Mouse (Mus musculus) CH12.LX (cell line): Measurements from ENCODE around the gene Gm128. TPM values are rescaled to one million over a fixed set of nuclear protein-coding genes. Genes with fewer than 3 reads are reported as not detected.

Experiments used
- DNase-seq: peaks from one replicate; pipeline ENCODE4 v3.0.0-alpha.2; 2013; ENCODE audit errors: extremely low read depth
- H3K27ac ChIP-seq: 2 replicates; pipeline ENCODE4 v1.5.1; 2012; ENCODE audit warnings: low read depth, mild to moderate bottlenecking, control low read depth, moderate library complexity; ENCODE audit not compliant: insufficient read depth
- H3K27me3 ChIP-seq: replicated peaks from 2 replicates; pipeline ENCODE3; 2012; ENCODE audit warnings: inconsistent platforms
- H3K36me3 ChIP-seq, 2 experiments: replicated peaks in 1 of 2; 2 replicates each; pipeline versions ENCODE3 to v1.6.1; 2012; ENCODE audit warnings: inconsistent platforms in 1 of 2, low read length in 1 of 2, mild to moderate bottlenecking in 1 of 2, mixed read lengths in 1 of 2, moderate library complexity in 1 of 2; ENCODE audit not compliant: control insufficient read depth in 1 of 2, insufficient read depth in 1 of 2
- H3K4me1 ChIP-seq, 2 experiments: 2 replicates each; pipeline ENCODE4 v1.6.1; 2012; ENCODE audit warnings: inconsistent platforms in 1 of 2, moderate library complexity in 1 of 2; ENCODE audit not compliant: insufficient read depth in 2 of 2, control insufficient read depth in 1 of 2
- H3K4me2 ChIP-seq: 2 replicates; pipeline ENCODE4 v1.6.1; 2012; ENCODE audit warnings: low read depth, mild to moderate bottlenecking, control low read depth; ENCODE audit not compliant: poor library complexity, insufficient read depth, severe bottlenecking
- H3K4me3 ChIP-seq, 3 experiments: fragments of 150-350 bp in 1 of 3; sonication (generic) in 1 of 3; replicated peaks in 1 of 3; 2 replicates each; pipeline versions ENCODE3 to v1.5.1; 2011 to 2012; ENCODE audit warnings: low read depth in 2 of 3, low read length in 2 of 3, mild to moderate bottlenecking in 2 of 3, moderate library complexity in 2 of 3, control low read depth in 1 of 3, improper control_type of control experiment in 1 of 3, inconsistent platforms in 1 of 3, mixed read lengths in 1 of 3; ENCODE audit not compliant: poor library complexity in 1 of 3
- H3K79me2 ChIP-seq: replicated peaks from 2 replicates; pipeline ENCODE4 v1.6.1; 2012; ENCODE audit warnings: mild to moderate bottlenecking, moderate library complexity; ENCODE audit not compliant: control insufficient read depth, poor library complexity, insufficient read depth, severe bottlenecking; ENCODE audit errors: extremely low read depth
- H3K9ac ChIP-seq: 2 replicates; pipeline ENCODE4 v1.6.1; 2012; ENCODE audit warnings: low read depth, mild to moderate bottlenecking, control low read depth, moderate library complexity; ENCODE audit not compliant: insufficient read depth
- H3K9me3 ChIP-seq: replicated peaks from 2 replicates; pipeline ENCODE3; 2012; ENCODE audit warnings: low read length, inconsistent platforms, mixed read lengths
- BHLHE40 ChIP-seq: IDR thresholded peaks from 2 replicates; pipeline ENCODE4 v1.6.1; 2011; ENCODE audit warnings: mild to moderate bottlenecking, low read depth, low read length, improper control_type of control experiment
- CHD1 ChIP-seq: IDR thresholded peaks from 2 replicates; pipeline ENCODE4 v1.6.1; 2012; ENCODE audit warnings: low read depth, low read length, improper control_type of control experiment, inconsistent platforms
- CTCF ChIP-seq, 2 experiments: IDR thresholded peaks in 1 of 2; conservative IDR thresholded peaks in 1 of 2; 2 replicates each; pipeline ENCODE4 v1.5.1; 2011 to 2012; ENCODE audit warnings: low read depth in 2 of 2, low read length in 2 of 2, improper control_type of control experiment in 1 of 2, inconsistent platforms in 1 of 2, mild to moderate bottlenecking in 1 of 2, moderate library complexity in 1 of 2
- E2F4 ChIP-seq: IDR thresholded peaks from 2 replicates; pipeline ENCODE4 v1.6.1; 2011; ENCODE audit warnings: low read depth, low read length, improper control_type of control experiment; ENCODE audit not compliant: insufficient replicate concordance
- HCFC1 ChIP-seq: IDR thresholded peaks from 2 replicates; pipeline ENCODE4 v1.6.1; 2012; ENCODE audit warnings: low read depth, mild to moderate bottlenecking, inconsistent platforms, low read length, improper control_type of control experiment
- IRF4 ChIP-seq: IDR thresholded peaks from 2 replicates; pipeline ENCODE4 v1.6.1; 2014; ENCODE audit warnings: low read depth, mild to moderate bottlenecking, inconsistent platforms, low read length, improper control_type of control experiment
- JUND ChIP-seq: conservative IDR thresholded peaks from 2 replicates; pipeline ENCODE4 v1.6.1; 2011; ENCODE audit warnings: low read depth, low read length, improper control_type of control experiment
- MAFK ChIP-seq: IDR thresholded peaks from 2 replicates; pipeline ENCODE4 v1.6.1; 2011; ENCODE audit warnings: low read length, improper control_type of control experiment; ENCODE audit not compliant: insufficient replicate concordance
- MAX ChIP-seq: IDR thresholded peaks from 2 replicates; pipeline ENCODE4 v1.6.1; 2011; ENCODE audit warnings: low read length, improper control_type of control experiment
- MAZ ChIP-seq: IDR thresholded peaks from 2 replicates; pipeline ENCODE4 v1.6.1; 2012; ENCODE audit warnings: low read depth, mild to moderate bottlenecking, inconsistent platforms, low read length, improper control_type of control experiment, moderate library complexity
- NELFE ChIP-seq: IDR thresholded peaks from 2 replicates; pipeline ENCODE4 v1.6.1; 2011; ENCODE audit warnings: low read depth, low read length, improper control_type of control experiment
- PAX5 ChIP-seq: IDR thresholded peaks from 2 replicates; pipeline ENCODE4 v1.6.1; 2012; ENCODE audit warnings: low read length, inconsistent platforms, mixed read lengths
- POLR2AphosphoS2 ChIP-seq: IDR thresholded peaks from 2 replicates; pipeline ENCODE4 v1.6.1; 2011; ENCODE audit warnings: low read depth, low read length, improper control_type of control experiment
- RAD21 ChIP-seq: IDR thresholded peaks from 2 replicates; pipeline ENCODE4 v1.6.1; 2011; ENCODE audit warnings: low read depth, mild to moderate bottlenecking, low read length, improper control_type of control experiment, moderate library complexity
- RCOR1 ChIP-seq: conservative IDR thresholded peaks from 2 replicates; pipeline ENCODE4 v1.6.1; 2012; ENCODE audit warnings: low read depth, mild to moderate bottlenecking, inconsistent platforms, low read length, improper control_type of control experiment
- SIN3A ChIP-seq: IDR thresholded peaks from 2 replicates; pipeline ENCODE4 v1.6.1; 2012; ENCODE audit warnings: low read length, improper control_type of control experiment, inconsistent platforms
- SMC3 ChIP-seq: IDR thresholded peaks from 2 replicates; pipeline ENCODE4 v1.6.1; 2011; ENCODE audit warnings: low read depth, low read length, improper control_type of control experiment
- TBP ChIP-seq: conservative IDR thresholded peaks from 2 replicates; pipeline ENCODE4 v1.6.1; 2011; ENCODE audit warnings: low read depth, low read length, improper control_type of control experiment
- USF1 ChIP-seq: IDR thresholded peaks from 2 replicates; pipeline ENCODE4 v1.6.1; 2014; ENCODE audit warnings: low read depth, mild to moderate bottlenecking, inconsistent platforms, low read length, improper control_type of control experiment
- USF2 ChIP-seq: conservative IDR thresholded peaks from 2 replicates; pipeline ENCODE4 v1.6.1; 2011; ENCODE audit warnings: low read depth, low read length, improper control_type of control experiment
- ZC3H11A ChIP-seq: IDR thresholded peaks from 2 replicates; pipeline ENCODE4 v1.6.1; 2012; ENCODE audit warnings: low read depth, mild to moderate bottlenecking, inconsistent platforms, low read length, improper control_type of control experiment
- ZKSCAN1 ChIP-seq: IDR thresholded peaks from 2 replicates; pipeline ENCODE4 v1.6.1; 2012; ENCODE audit warnings: low read depth, inconsistent platforms, low read length, improper control_type of control experiment, borderline replicate concordance
- ZMIZ1 ChIP-seq: IDR thresholded peaks from 2 replicates; pipeline ENCODE4 v1.6.1; 2012; ENCODE audit warnings: low read depth, mild to moderate bottlenecking, inconsistent platforms, low read length, improper control_type of control experiment
- ZNF384 ChIP-seq: IDR thresholded peaks from 2 replicates; pipeline ENCODE4 v1.6.1; 2012; ENCODE audit warnings: low read depth, low read length, improper control_type of control experiment, inconsistent platforms
- dilution Hi-C: fragments of 300-500 bp; cut with MboI; formaldehyde crosslinking; loops from 2 replicates; pipeline ENCODE4 v1.14.3; 2020; ENCODE audit warnings: low sequenced_read_pairs; ENCODE audit not compliant: extremely low pct_unique_long_range_greater_than_20kb, extremely low pct_ligation_motif_present
- in situ Hi-C: fragments of 300-500 bp; cut with MboI; formaldehyde crosslinking; loops from 3 replicates; pipeline ENCODE4 v1.14.3; 2019; ENCODE audit warnings: low sequenced_read_pairs, low pct_ligation_motif_present, low pct_unique_long_range_greater_than_20kb, mixed read lengths
- polyA plus RNA-seq: library from polyadenylated mRNA; unstranded; fragments of >175 nt; gene quantifications from 2 replicates; pipeline ENCODE4 v1.2.1, GENCODE M21; 2012; ENCODE audit warnings: low read depth; ENCODE audit not compliant: insufficient read length
- total RNA-seq, 2 experiments: library from RNA; depleted of rRNA; stranded (reverse); fragments of 300-350 nt in 1 of 2; fragments of >200 nt in 1 of 2; gene quantifications; 2 replicates each; pipeline ENCODE4 v1.2.3; 2012 to 2014

Gene Gm128
- total and polyA plus RNA-seq, 3 experiments, result not detected

DNA sequence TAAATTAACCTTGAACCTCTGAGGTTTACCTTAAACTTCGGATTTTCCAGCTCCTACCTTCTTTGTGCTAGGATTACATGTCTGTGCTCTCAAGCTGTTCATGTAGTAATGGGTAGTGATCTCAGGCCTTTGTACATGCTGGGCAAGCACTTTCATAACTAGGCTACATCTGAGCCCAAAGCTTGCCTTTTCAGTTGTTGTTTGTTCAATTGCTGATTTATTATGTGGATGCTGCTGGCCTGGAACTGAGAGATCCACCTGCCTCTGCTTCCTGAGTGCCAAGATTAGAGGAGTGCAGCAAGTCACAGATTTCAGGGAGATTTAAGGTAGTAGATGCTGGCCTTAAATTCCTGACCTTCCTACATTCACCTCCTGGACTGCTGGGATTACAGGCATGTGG, 42.3 kb downstream of the Gm128 start:
- no peak overlapping the region for H3K9ac ChIP-seq
- no peak overlapping the region for H3K4me3 ChIP-seq
- DNase-seq, result no peak
- no peaks in the 10 kb centered on the region for H3K4me1 ChIP-seq
- H3K27me3 ChIP-seq, result no peaks in the 10 kb centered on the region
- H3K36me3 ChIP-seq, result peaks cover 60 to 94% of the 10 kb centered on the region in 2 experiments
- in situ Hi-C loops (no loop called here), dilution Hi-C loops (no loop called here)
- H3K9me3 ChIP-seq, result no peaks in the 10 kb centered on the region
- no peak overlapping the region for H3K27ac ChIP-seq
- H3K79me2 ChIP-seq, result no peaks in the 10 kb centered on the region
- no peak overlapping the region for H3K4me2 ChIP-seq
- no peak for TF ChIP-seq PAX5
- no peak for TF ChIP-seq USF1
- no peak for TF ChIP-seq USF2
- TF ChIP-seq CHD1, result no peak
- TF ChIP-seq, all 38 proteins: peak for 0

DNA sequence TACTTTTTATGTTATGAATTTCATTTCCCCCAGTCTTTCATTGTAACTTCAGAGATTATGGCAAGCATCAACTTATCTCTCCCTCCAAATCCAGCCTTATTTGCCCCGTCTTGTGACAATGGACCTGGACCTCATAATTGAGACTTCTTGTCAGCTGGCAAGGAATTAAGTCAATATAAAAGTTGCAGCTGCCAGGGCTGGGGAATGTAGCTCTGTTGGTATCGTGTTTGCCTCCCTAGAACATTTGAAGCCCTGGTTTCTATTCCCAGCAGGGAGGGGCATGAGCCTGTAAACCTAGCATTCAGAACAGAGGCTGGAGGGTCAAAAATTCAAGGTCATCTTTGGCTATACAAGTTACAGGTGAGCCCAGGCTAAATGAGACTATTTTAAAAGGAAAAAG, 45.6 kb downstream of the Gm128 start:
- Histone ChIP-seq H3K27ac (no peak overlapping the region), H3K9me3 (no peaks in the 10 kb centered on the region), H3K79me2 (no peaks in the 10 kb centered on the region), H3K4me2 (no peak overlapping the region), H3K4me3 (no peak overlapping the region), H3K9ac (no peak overlapping the region), H3K4me1 (no peaks in the 10 kb centered on the region), H3K27me3 (no peaks in the 10 kb centered on the region), H3K36me3 (peaks cover 47 to 88% of the 10 kb centered on the region in 2 experiments)
- TF ChIP-seq ZC3H11A (no peak), ZMIZ1 (no peak), RAD21 (no peak), E2F4 (no peak), ZKSCAN1 (no peak), NELFE (no peak)
- no peak for DNase-seq
- dilution Hi-C loops (no loop called here), in situ Hi-C loops (no loop called here)

DNA sequence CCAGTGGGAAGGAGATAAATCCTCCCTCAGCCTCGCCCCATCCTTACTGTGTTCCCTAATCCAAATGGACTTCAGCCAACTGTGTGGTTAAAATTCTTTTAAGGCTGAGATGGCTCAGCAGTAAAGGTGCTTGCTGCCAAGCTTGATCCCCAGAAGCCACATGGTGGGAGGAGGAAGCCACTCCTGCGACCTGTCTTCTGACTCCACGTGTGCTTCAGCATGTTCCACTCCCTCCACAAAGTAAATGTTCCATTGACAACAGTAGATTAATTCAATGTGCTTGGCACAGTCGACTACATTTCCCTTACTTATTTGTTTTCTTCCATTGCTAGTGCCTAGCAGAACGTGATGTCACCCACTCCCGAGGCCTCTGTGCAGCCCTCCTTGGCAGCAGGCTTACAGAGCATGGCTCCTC, 46.7 kb downstream of the Gm128 start:
- no peaks in the 10 kb centered on the region for H3K9me3 ChIP-seq
- H3K9ac ChIP-seq, result no peak overlapping the region
- no peaks in the 10 kb centered on the region for H3K4me1 ChIP-seq
- DNase-seq, result no peak
- dilution Hi-C loops (no loop called here), in situ Hi-C loops (no loop called here)
- no peak overlapping the region for H3K27ac ChIP-seq
- H3K79me2 ChIP-seq, result no peaks in the 10 kb centered on the region
- H3K36me3 ChIP-seq, result peaks cover 48 to 85% of the 10 kb centered on the region in 2 experiments
- H3K4me2 ChIP-seq, result no peak overlapping the region
- no peaks in the 10 kb centered on the region for H3K27me3 ChIP-seq
- TF ChIP-seq SMC3, result no peak
- TF ChIP-seq JUND, result no peak
- TF ChIP-seq POLR2AphosphoS2, result no peak
- no peak for TF ChIP-seq NELFE
- TF ChIP-seq ZKSCAN1, result no peak
- TF ChIP-seq PAX5, result no peak
- TF ChIP-seq MAZ, result no peak
- no peak for TF ChIP-seq MAX
- no peak for TF ChIP-seq HCFC1
- no peak for TF ChIP-seq MAFK
- no peak for TF ChIP-seq E2F4
- no peak for TF ChIP-seq RCOR1
- TF ChIP-seq USF2, result no peak
- TF ChIP-seq ZNF384, result no peak
- no peak for TF ChIP-seq CTCF (conservative IDR thresholded peaks at IDR 0.05 in 1 of 2, IDR thresholded peaks at IDR 0.05 in 1 of 2; ENCODE audit: low read depth in 2 of 2, low read length in 2 of 2)
- TF ChIP-seq SIN3A, result no peak
- no peak for TF ChIP-seq CHD1
- no peak for TF ChIP-seq TBP
- no peak for TF ChIP-seq IRF4
- no peak for TF ChIP-seq BHLHE40
- H3K4me3 ChIP-seq, result no peak overlapping the region
